ENCODE assay signal across 14 mouse cellular contexts in the genomic region with DNA sequence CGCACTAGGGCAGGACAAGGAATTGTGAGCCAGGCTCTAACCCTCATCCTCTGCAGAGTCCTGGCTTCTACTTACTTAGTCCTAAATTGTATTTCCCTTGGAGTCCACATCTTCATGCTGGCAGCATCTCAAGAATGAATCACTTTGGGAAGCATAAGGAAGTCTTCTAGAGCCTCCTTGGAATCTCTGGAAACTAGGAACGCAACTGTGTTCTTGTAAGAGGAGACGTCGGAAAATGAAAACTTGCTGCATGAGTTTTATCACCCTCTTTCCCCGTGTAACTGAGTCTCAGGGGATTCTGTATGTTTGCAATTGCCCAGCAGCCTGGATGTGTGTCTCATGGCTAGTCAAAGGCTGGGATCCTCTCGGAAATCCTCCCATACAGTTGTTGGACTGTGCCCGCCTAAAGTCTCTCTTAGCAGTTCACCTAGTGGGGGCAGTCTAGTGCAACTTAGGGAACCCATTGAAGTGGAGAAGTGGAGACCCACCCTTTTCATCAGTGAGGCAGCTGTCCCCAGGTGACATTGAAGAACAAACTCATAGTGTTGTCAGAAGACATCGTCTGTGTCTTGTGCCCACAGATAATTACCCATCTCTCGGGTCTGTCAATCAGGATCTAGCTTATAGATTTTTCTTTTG. TPM values are rescaled to one million over a fixed set of nuclear protein-coding genes. Genes with fewer than 3 reads are reported as not detected.
DNase-seq lines count a peak whose midpoint lies in the region; ATAC-seq and TF ChIP-seq lines count a peak whose summit lies in the region.
"Had no signal": no experiment of that assay in that cellular context is flagged by ENCODE, and none has a peak within 500 bp of the region (broad histone marks: within the 10 kb centered on the region; RNA-seq: fewer than 3 reads in every experiment).

No protein-coding gene starts in this region.

- no peak for ATAC-seq in heart, embryonic 15.5 days (replicated peaks; ENCODE audit: insufficient number of reproducible peaks, insufficient read depth, low FRiP score, low read depth)
- ATAC-seq in lung, postnatal 0 days = 0 out of 2 replicates have a peak, but pooled peaks have one; percentile 12
- no peak for ATAC-seq in embryonic facial prominence, embryonic 15.5 days (ENCODE audit: insufficient number of reproducible peaks, low FRiP score, low TSS enrichment, low read depth)
- no peak for ATAC-seq in stomach, embryonic 15.5 days (ENCODE audit: insufficient read depth, low FRiP score, low read depth)

- DNase-seq in heart, postnatal 36 days = no peak
- peak; percentile 68 for DNase-seq in lung, postnatal 0 days (ENCODE audit: low spot score)
- DNase-seq in lung, adult 18-20 months = no peak
- no peak for DNase-seq in right cerebral cortex, postnatal 10 days (ENCODE audit: low spot score in 2 of 2)
- DNase-seq: adrenal gland, postnatal 10 days; layer of hippocampus, adult 9-11 months had no signal

- H3K4me3 ChIP-seq in heart, embryonic 15.5 days = no peak overlapping the region
- H3K4me3 ChIP-seq in lung, postnatal 0 days (ENCODE audit: low read depth, low read length) = no peak overlapping the region
- H3K4me3 ChIP-seq in embryonic facial prominence, embryonic 15.5 days (replicated peaks) = no peak overlapping the region
- H3K4me3 ChIP-seq in stomach, embryonic 15.5 days (replicated peaks) = no peak overlapping the region
- H3K4me3 ChIP-seq: erythroblast, embryonic 14.5 days; hindbrain, embryonic 10.5 days; midbrain, embryonic 10.5 days; myocyte had no signal

- 0 out of 2 replicates have a peak, but pooled peaks cover 3% of the 10 kb centered on the region for H3K4me1 ChIP-seq in heart, embryonic 15.5 days (replicated peaks)
- no peaks in the 10 kb centered on the region for H3K4me1 ChIP-seq in lung, postnatal 0 days (ENCODE audit: insufficient read depth, low read depth, low read length)
- peaks cover 25% of the 10 kb centered on the region for H3K4me1 ChIP-seq in embryonic facial prominence, embryonic 15.5 days
- peaks cover 6% of the 10 kb centered on the region; the same call in 1 of the 2 replicates for H3K4me1 ChIP-seq in stomach, embryonic 15.5 days

- no peak overlapping the region for H3K9ac ChIP-seq in heart, embryonic 15.5 days
- no peak overlapping the region for H3K9ac ChIP-seq in lung, postnatal 0 days (replicated peaks; ENCODE audit: low read depth)
- no peak overlapping the region for H3K9ac ChIP-seq in embryonic facial prominence, embryonic 15.5 days
- H3K9ac ChIP-seq in stomach, embryonic 15.5 days = no peak overlapping the region

- peak overlapping the region; percentile 24; the same call in 1 of the 2 replicates for H3K27ac ChIP-seq in heart, embryonic 15.5 days
- H3K27ac ChIP-seq in lung, postnatal 0 days (ENCODE audit: low read length) = no peak overlapping the region
- H3K27ac ChIP-seq in embryonic facial prominence, embryonic 15.5 days (replicated peaks) = peak overlapping the region; percentile 71
- 0 out of 2 replicates have a peak overlapping the region, but pooled peaks have one; percentile 21 for H3K27ac ChIP-seq in stomach, embryonic 15.5 days
- H3K27ac ChIP-seq: hindbrain, embryonic 10.5 days; midbrain, embryonic 10.5 days had no signal

- peak; percentile 47; the same call in 1 of the 2 replicates for TF ChIP-seq CTCF in lung, postnatal 0 days (IDR thresholded peaks at IDR 0.05)

- intact Hi-C loops in heart, postnatal 36 days (cut with DNase I) = no loop called here

- H3K9me3 ChIP-seq in heart, embryonic 15.5 days (replicated peaks) = no peaks in the 10 kb centered on the region
- no peaks in the 10 kb centered on the region for H3K9me3 ChIP-seq in lung, postnatal 0 days (ENCODE audit: low read length)
- no peaks in the 10 kb centered on the region for H3K9me3 ChIP-seq in embryonic facial prominence, embryonic 15.5 days (replicated peaks)
- no peaks in the 10 kb centered on the region for H3K9me3 ChIP-seq in stomach, embryonic 15.5 days
- H3K9me3 ChIP-seq: hindbrain, embryonic 10.5 days; midbrain, embryonic 10.5 days had no signal

- TF ChIP-seq EP300 in lung, postnatal 0 days (IDR thresholded peaks at IDR 0.05) = no peak

- 65% methylated on average over 9 of the region's 9 CpGs for WGBS in heart, embryonic 15.5 days
- WGBS in lung, postnatal 0 days = 68% methylated on average over 9 of the region's 9 CpGs
- 59% methylated on average over 9 of the region's 9 CpGs for WGBS in embryonic facial prominence, embryonic 15.5 days
- WGBS in stomach, embryonic 15.5 days = 67% methylated on average over 9 of the region's 9 CpGs

- H3K27me3 ChIP-seq in heart, embryonic 15.5 days = no peaks in the 10 kb centered on the region
- H3K27me3 ChIP-seq in lung, postnatal 0 days (replicated peaks; ENCODE audit: insufficient read depth, low read length) = no peaks in the 10 kb centered on the region
- H3K27me3 ChIP-seq in embryonic facial prominence, embryonic 15.5 days = no peaks in the 10 kb centered on the region
- H3K27me3 ChIP-seq in stomach, embryonic 15.5 days (replicated peaks) = no peaks in the 10 kb centered on the region

- no peaks in the 10 kb centered on the region for H3K36me3 ChIP-seq in heart, embryonic 15.5 days
- no peaks in the 10 kb centered on the region for H3K36me3 ChIP-seq in lung, postnatal 0 days (ENCODE audit: insufficient read depth, low read length)
- H3K36me3 ChIP-seq in embryonic facial prominence, embryonic 15.5 days = no peaks in the 10 kb centered on the region
- no peaks in the 10 kb centered on the region for H3K36me3 ChIP-seq in stomach, embryonic 15.5 days
- H3K36me3 ChIP-seq: hindbrain, embryonic 10.5 days; midbrain, embryonic 10.5 days had no signal

- H3K4me2 ChIP-seq in heart, embryonic 15.5 days = no peak overlapping the region
- H3K4me2 ChIP-seq in lung, postnatal 0 days (replicated peaks; ENCODE audit: low read depth, low read length) = no peak overlapping the region
- H3K4me2 ChIP-seq in embryonic facial prominence, embryonic 15.5 days (replicated peaks) = no peak overlapping the region
- no peak overlapping the region for H3K4me2 ChIP-seq in stomach, embryonic 15.5 days

RNA-seq across cellular contexts. Expression of a gene that starts 34.2 kb away (rescaled TPM):
- 0.24 and 4.8 TPM in 2 replicates for polyA plus RNA-seq in heart, embryonic 15.5 days (2015; fragmentation: Nextera tagmentation; extraction: Ambion mirVana)
- not detected for total RNA-seq in heart, postnatal 36 days (2021)
- polyA plus RNA-seq in lung, postnatal 0 days (2015; fragmentation: Nextera tagmentation; extraction: Ambion mirVana) = 6.4 and 6.6 TPM in 2 replicates
- 2.4 and 2.8 TPM in 2 replicates for polyA plus RNA-seq in embryonic facial prominence, embryonic 15.5 days (2015; fragmentation: Nextera tagmentation; extraction: Ambion mirVana)
- 12.0 and 13.1 TPM in 2 replicates for polyA plus RNA-seq in stomach, embryonic 15.5 days (2015; fragmentation: Nextera tagmentation; extraction: Ambion mirVana)
- total RNA-seq: adrenal gland, postnatal 10 days; left cerebral cortex, postnatal 25 days had no signal
- polyA plus RNA-seq: erythroblast, embryonic 14.5 days had no signal
